23 mouse cellular contexts compared by ENCODE assay signal in genomic region chr11:120404814-120405213, GRCm38 (mm10). TPM values are rescaled to one million over a fixed set of nuclear protein-coding genes. Genes with fewer than 3 reads are reported as not detected.
A peak's percentile ranks its signal among the peaks of the same experiment; 100 is the strongest.
DNase-seq lines count a peak whose midpoint lies in the region; ATAC-seq and TF ChIP-seq lines count a peak whose summit lies in the region.
"Had no signal": no experiment of that assay in that cellular context is flagged by ENCODE, and none has a peak within 500 bp of the region (broad histone marks: within the 10 kb centered on the region; RNA-seq: fewer than 3 reads in every experiment).

No protein-coding gene starts in this region.

- DNase-seq in liver, postnatal 0 days: no peak
- DNase-seq in stomach, postnatal 0 days (ENCODE audit: low spot score): no peak
- DNase-seq: adrenal gland, adult 8-10 months; cerebellum, adult 11-12 months; cerebellum, adult 9-11 months; cerebellum, postnatal 36 days; forebrain, postnatal 0 days; gastrocnemius, postnatal 25 days; heart, adult 18-20 months; heart, postnatal 14 days had no signal

- no peaks in the 10 kb centered on the region for H3K9me3 ChIP-seq in liver, embryonic 12.5 days (replicated peaks)
- no peaks in the 10 kb centered on the region for H3K9me3 ChIP-seq in liver, postnatal 0 days (ENCODE audit: low read length)
- H3K9me3 ChIP-seq in intestine, embryonic 15.5 days: no peaks in the 10 kb centered on the region
- H3K9me3 ChIP-seq in stomach, postnatal 0 days (ENCODE audit: control insufficient read depth, low read length): no peaks in the 10 kb centered on the region
- H3K9me3 ChIP-seq: embryonic facial prominence, embryonic 10.5 days; forebrain, embryonic 13.5 days; heart, embryonic 10.5 days; hindbrain, embryonic 10.5 days had no signal

- 71% methylated on average over 1 of the region's 1 CpGs for WGBS in liver, embryonic 12.5 days (ENCODE audit: insufficient replicate concordance)
- 69% methylated on average over 1 of the region's 1 CpGs for WGBS in liver, postnatal 0 days (ENCODE audit: insufficient replicate concordance)
- 100% methylated on average over 1 of the region's 1 CpGs for WGBS in intestine, embryonic 15.5 days
- 97% methylated on average over 1 of the region's 1 CpGs for WGBS in stomach, postnatal 0 days

- no peak overlapping the region for H3K9ac ChIP-seq in liver, embryonic 12.5 days
- H3K9ac ChIP-seq in liver, postnatal 0 days (replicated peaks): no peak overlapping the region
- H3K9ac ChIP-seq in intestine, embryonic 15.5 days: no peak overlapping the region
- H3K9ac ChIP-seq in stomach, postnatal 0 days (ENCODE audit: low read length): no peak overlapping the region
- H3K9ac ChIP-seq: forebrain, embryonic 13.5 days; forebrain, postnatal 0 days; hindbrain, embryonic 14.5 days had no signal

- H3K27me3 ChIP-seq in liver, embryonic 12.5 days (replicated peaks): no peaks in the 10 kb centered on the region
- no peaks in the 10 kb centered on the region for H3K27me3 ChIP-seq in liver, postnatal 0 days (ENCODE audit: insufficient read depth, low read length)
- no peaks in the 10 kb centered on the region for H3K27me3 ChIP-seq in intestine, embryonic 15.5 days (replicated peaks)
- no peaks in the 10 kb centered on the region for H3K27me3 ChIP-seq in stomach, postnatal 0 days (ENCODE audit: control insufficient read depth, insufficient read depth, low read length)
- H3K27me3 ChIP-seq: forebrain, embryonic 13.5 days had no signal

- TF ChIP-seq POLR2A in bone marrow macrophage, adult 2 months (IDR thresholded peaks at IDR 0.05; ENCODE audit: borderline replicate concordance, low read depth, low read length): no peak

- H3K27ac ChIP-seq in liver, embryonic 12.5 days: peak overlapping the region; percentile 43; the same call in 1 of the 2 replicates
- no peak overlapping the region for H3K27ac ChIP-seq in liver, postnatal 0 days (ENCODE audit: low read depth)
- H3K27ac ChIP-seq in bone marrow macrophage, adult 2 months (ENCODE audit: insufficient read depth, low read depth, low read length): peak overlapping the region; percentile 48
- H3K27ac ChIP-seq in intestine, embryonic 15.5 days: no peak overlapping the region
- no peak overlapping the region for H3K27ac ChIP-seq in stomach, postnatal 0 days (replicated peaks)
- H3K27ac ChIP-seq: embryonic facial prominence, embryonic 10.5 days; forebrain, embryonic 13.5 days; heart, embryonic 10.5 days; hindbrain, embryonic 10.5 days; hindbrain, embryonic 14.5 days had no signal

- no peak for TF ChIP-seq EP300 in liver, postnatal 0 days (IDR thresholded peaks at IDR 0.05; ENCODE audit: low read depth)
- no peak for TF ChIP-seq EP300 in stomach, postnatal 0 days (optimal IDR thresholded peaks at IDR 0.05)

- TF ChIP-seq CTCF in liver, postnatal 0 days (IDR thresholded peaks at IDR 0.05; ENCODE audit: low read depth): no peak
- TF ChIP-seq CTCF in bone marrow macrophage, adult 2 months (IDR thresholded peaks at IDR 0.05; ENCODE audit: low read depth, low read length): no peak
- no peak for TF ChIP-seq CTCF in stomach, postnatal 0 days (IDR thresholded peaks at IDR 0.05; ENCODE audit: low read depth)

- no peak overlapping the region for H3K4me2 ChIP-seq in liver, embryonic 12.5 days
- no peak overlapping the region for H3K4me2 ChIP-seq in liver, postnatal 0 days (ENCODE audit: low read depth, low read length)
- H3K4me2 ChIP-seq in intestine, embryonic 15.5 days (replicated peaks): no peak overlapping the region
- no peak overlapping the region for H3K4me2 ChIP-seq in stomach, postnatal 0 days (replicated peaks; ENCODE audit: low read depth)
- H3K4me2 ChIP-seq: forebrain, embryonic 13.5 days; hindbrain, embryonic 14.5 days had no signal

- no peak overlapping the region for H3K4me3 ChIP-seq in liver, embryonic 12.5 days
- no peak overlapping the region for H3K4me3 ChIP-seq in liver, postnatal 0 days (ENCODE audit: low read depth, low read length)
- H3K4me3 ChIP-seq in bone marrow macrophage, adult 2 months (ENCODE audit: insufficient read depth, low read length): no peak overlapping the region
- H3K4me3 ChIP-seq in intestine, embryonic 15.5 days (replicated peaks): no peak overlapping the region
- H3K4me3 ChIP-seq in stomach, postnatal 0 days (ENCODE audit: low read depth, low read length): no peak overlapping the region
- H3K4me3 ChIP-seq: embryonic facial prominence, embryonic 10.5 days; forebrain, embryonic 13.5 days; heart, embryonic 10.5 days; hindbrain, embryonic 10.5 days had no signal

- ATAC-seq in liver, embryonic 12.5 days: no peak
- no peak for ATAC-seq in liver, postnatal 0 days
- peak; percentile 56 for ATAC-seq in megakaryocyte, adult 5-6 weeks (ENCODE audit: poor library complexity, severe bottlenecking)
- no peak for ATAC-seq in activated CD4-positive, CD25-positive, alpha-beta regulatory T cell, adult 4 months
- ATAC-seq in intestine, embryonic 15.5 days: no peak
- ATAC-seq in stomach, postnatal 0 days (ENCODE audit: low FRiP score, low TSS enrichment): no peak
- ATAC-seq: forebrain, embryonic 13.5 days; forebrain, postnatal 0 days; intestine, postnatal 0 days had no signal

- peaks cover 100% of the 10 kb centered on the region for H3K36me3 ChIP-seq in liver, embryonic 12.5 days
- H3K36me3 ChIP-seq in liver, postnatal 0 days (replicated peaks; ENCODE audit: insufficient read depth, low read length): peaks cover 91% of the 10 kb centered on the region
- H3K36me3 ChIP-seq in intestine, embryonic 15.5 days: peaks cover 32% of the 10 kb centered on the region
- H3K36me3 ChIP-seq in stomach, postnatal 0 days (ENCODE audit: control insufficient read depth, insufficient read depth, low read length): peaks cover 39% of the 10 kb centered on the region

- H3K4me1 ChIP-seq in liver, embryonic 12.5 days: peaks cover 55% of the 10 kb centered on the region
- H3K4me1 ChIP-seq in liver, postnatal 0 days (ENCODE audit: insufficient read depth): no peaks in the 10 kb centered on the region
- H3K4me1 ChIP-seq in bone marrow macrophage, adult 2 months (ENCODE audit: control insufficient read depth, insufficient read depth, low read length): peaks cover 14% of the 10 kb centered on the region
- H3K4me1 ChIP-seq in intestine, embryonic 15.5 days (replicated peaks): no peaks in the 10 kb centered on the region
- H3K4me1 ChIP-seq in stomach, postnatal 0 days (replicated peaks; ENCODE audit: control insufficient read depth, insufficient read depth): no peaks in the 10 kb centered on the region
- H3K4me1 ChIP-seq: embryonic facial prominence, embryonic 10.5 days; forebrain, embryonic 13.5 days; heart, embryonic 10.5 days; hindbrain, embryonic 10.5 days had no signal

RNA-seq across cellular contexts. Expression of gene Faap100, which starts 26.2 kb away (rescaled TPM):
- polyA plus RNA-seq in liver, embryonic 12.5 days (2016; fragmentation: Nextera tagmentation; extraction: Ambion mirVana): 12.8 and 13.1 TPM in 2 replicates
- 5.5 and 5.8 TPM in 2 replicates for polyA plus RNA-seq in liver, postnatal 0 days (2015; fragmentation: Nextera tagmentation; extraction: Ambion mirVana)
- 10.4 and 13.1 TPM in 2 replicates for polyA plus RNA-seq in bone marrow macrophage, adult 2 months (2012; ENCODE audit: insufficient read depth, insufficient read length, missing spikeins)
- total RNA-seq in megakaryocyte, adult 5-6 weeks (2015): 5.9 and 6.9 TPM in 2 replicates
- 6.5 and 10.5 TPM in 2 replicates for total RNA-seq in megakaryocyte, adult 5-6 weeks (2017)
- 10 to 100 TPM; 12.2 to 18.7 TPM for polyA plus RNA-seq in activated CD4-positive, CD25-positive, alpha-beta regulatory T cell, adult 4 months (2017; shearing (Covaris generic))
- polyA plus RNA-seq in intestine, embryonic 15.5 days (2015; fragmentation: Nextera tagmentation; extraction: Ambion mirVana): 24.2 and 29.4 TPM in 2 replicates
- 14.3 and 15.3 TPM in 2 replicates for polyA plus RNA-seq in stomach, postnatal 0 days (2015; fragmentation: Nextera tagmentation; extraction: Ambion mirVana)

RNA-seq across cellular contexts. Expression of gene Nploc4, which starts 32.7 kb away (rescaled TPM):
- polyA plus RNA-seq in liver, embryonic 12.5 days (2016; fragmentation: Nextera tagmentation; extraction: Ambion mirVana): 44.9 and 46.3 TPM in 2 replicates
- 12.5 and 12.8 TPM in 2 replicates for polyA plus RNA-seq in liver, postnatal 0 days (2015; fragmentation: Nextera tagmentation; extraction: Ambion mirVana)
- polyA plus RNA-seq in bone marrow macrophage, adult 2 months (2012; ENCODE audit: insufficient read depth, insufficient read length, missing spikeins): 45.6 and 46.6 TPM in 2 replicates
- 27.5 and 33.6 TPM in 2 replicates for total RNA-seq in megakaryocyte, adult 5-6 weeks (2015)
- total RNA-seq in megakaryocyte, adult 5-6 weeks (2017): 30.8 and 39.5 TPM in 2 replicates
- polyA plus RNA-seq in activated CD4-positive, CD25-positive, alpha-beta regulatory T cell, adult 4 months (2017; shearing (Covaris generic)): 1 to 10 TPM; 9.1 to 9.7 TPM
- 26.6 and 28.9 TPM in 2 replicates for polyA plus RNA-seq in intestine, embryonic 15.5 days (2015; fragmentation: Nextera tagmentation; extraction: Ambion mirVana)
- polyA plus RNA-seq in stomach, postnatal 0 days (2015; fragmentation: Nextera tagmentation; extraction: Ambion mirVana): 15.7 and 17.9 TPM in 2 replicates

RNA-seq across cellular contexts. Expression of gene Tspan10, which starts 37.6 kb away (rescaled TPM):
- polyA plus RNA-seq in liver, embryonic 12.5 days (2016; fragmentation: Nextera tagmentation; extraction: Ambion mirVana): not detected in 2 replicates
- polyA plus RNA-seq in liver, postnatal 0 days (2015; fragmentation: Nextera tagmentation; extraction: Ambion mirVana): not detected in 2 replicates
- 0.32 TPM in 1 of 2 replicates, not detected in the other for polyA plus RNA-seq in bone marrow macrophage, adult 2 months (2012; ENCODE audit: insufficient read depth, insufficient read length, missing spikeins)
- 0.16 TPM in 1 of 2 replicates, not detected in the other for total RNA-seq in megakaryocyte, adult 5-6 weeks (2015)
- total RNA-seq in megakaryocyte, adult 5-6 weeks (2017): not detected in 2 replicates
- polyA plus RNA-seq in activated CD4-positive, CD25-positive, alpha-beta regulatory T cell, adult 4 months (2017; shearing (Covaris generic)): not detected
- not detected in 2 replicates for polyA plus RNA-seq in intestine, embryonic 15.5 days (2015; fragmentation: Nextera tagmentation; extraction: Ambion mirVana)
- polyA plus RNA-seq in stomach, postnatal 0 days (2015; fragmentation: Nextera tagmentation; extraction: Ambion mirVana): not detected in 2 replicates
- total RNA-seq: forebrain, postnatal 0 days had no signal
- polyA plus RNA-seq: forebrain, embryonic 13.5 days; forebrain, postnatal 0 days; heart, embryonic 10.5 days; heart, embryonic 14.5 days; hindbrain, embryonic 14.5 days; intestine, postnatal 0 days had no signal

RNA-seq across cellular contexts. Expression of gene Fscn2, which starts 43.5 kb away (rescaled TPM):
- polyA plus RNA-seq in liver, embryonic 12.5 days (2016; fragmentation: Nextera tagmentation; extraction: Ambion mirVana): 0.16 and 0.18 TPM in 2 replicates
- not detected in 2 replicates for polyA plus RNA-seq in liver, postnatal 0 days (2015; fragmentation: Nextera tagmentation; extraction: Ambion mirVana)
- not detected in 2 replicates for polyA plus RNA-seq in bone marrow macrophage, adult 2 months (2012; ENCODE audit: insufficient read depth, insufficient read length, missing spikeins)
- total RNA-seq in megakaryocyte, adult 5-6 weeks (2015): not detected in 2 replicates
- not detected in 2 replicates for total RNA-seq in megakaryocyte, adult 5-6 weeks (2017)
- 1 to 10 TPM in 1 of 2 experiments, under 1 TPM in 1; 0.47 to 1.1 TPM for polyA plus RNA-seq in activated CD4-positive, CD25-positive, alpha-beta regulatory T cell, adult 4 months (2017; shearing (Covaris generic))
- polyA plus RNA-seq in intestine, embryonic 15.5 days (2015; fragmentation: Nextera tagmentation; extraction: Ambion mirVana): 0.18 TPM in 1 of 2 replicates, not detected in the other
- 0.41 and 0.47 TPM in 2 replicates for polyA plus RNA-seq in stomach, postnatal 0 days (2015; fragmentation: Nextera tagmentation; extraction: Ambion mirVana)
- total RNA-seq: heart, adult 18-20 months; heart, postnatal 14 days had no signal

RNA-seq across cellular contexts. Expression of gene Pde6g, which starts 48.5 kb away (rescaled TPM):
- 0.13 and 0.25 TPM in 2 replicates for polyA plus RNA-seq in liver, embryonic 12.5 days (2016; fragmentation: Nextera tagmentation; extraction: Ambion mirVana)
- 0.20 TPM in 1 of 2 replicates, not detected in the other for polyA plus RNA-seq in liver, postnatal 0 days (2015; fragmentation: Nextera tagmentation; extraction: Ambion mirVana)
- polyA plus RNA-seq in bone marrow macrophage, adult 2 months (2012; ENCODE audit: insufficient read depth, insufficient read length, missing spikeins): 0.49 and 0.62 TPM in 2 replicates
- total RNA-seq in megakaryocyte, adult 5-6 weeks (2015): 1.1 TPM in 1 of 2 replicates, not detected in the other
- total RNA-seq in megakaryocyte, adult 5-6 weeks (2017): not detected in 2 replicates
- polyA plus RNA-seq in activated CD4-positive, CD25-positive, alpha-beta regulatory T cell, adult 4 months (2017; shearing (Covaris generic)): under 1 TPM in 1 of 2 experiments, not detected in 1; 0.38 TPM
- polyA plus RNA-seq in intestine, embryonic 15.5 days (2015; fragmentation: Nextera tagmentation; extraction: Ambion mirVana): 0.18 and 0.34 TPM in 2 replicates
- 0.15 TPM in 1 of 2 replicates, not detected in the other for polyA plus RNA-seq in stomach, postnatal 0 days (2015; fragmentation: Nextera tagmentation; extraction: Ambion mirVana)
- polyA plus RNA-seq: embryonic facial prominence, embryonic 14.5 days had no signal

Comparison
In these comparisons a context has a peak if more than half of its experiments do, and no peak if none do; other contexts are left out.
1. H3K27ac ChIP-seq: peak in liver, embryonic 12.5 days (single experiment) and bone marrow macrophage, adult 2 months (single experiment); none in liver, postnatal 0 days (single experiment), intestine, embryonic 15.5 days (single experiment) and stomach, postnatal 0 days (single experiment).